Mouse (Mus musculus): ENCODE measurements around the gene Tspan2.
A peak's percentile ranks its signal among the peaks of the same experiment; 100 is the strongest.

The Tspan2 gene

GRCm38 (mm10) chr3:102733936-102734312 lies 405 bp upstream of the Tspan2 start:
- no peak for DNase-seq (ENCODE audit: low read depth, low spot score)

GRCm38 (mm10) chr3:102735031-102735558 lies 766 bp downstream of the Tspan2 start:
- DNase-seq (ENCODE audit: low read depth, low spot score) = peak; percentile 58

DNA sequence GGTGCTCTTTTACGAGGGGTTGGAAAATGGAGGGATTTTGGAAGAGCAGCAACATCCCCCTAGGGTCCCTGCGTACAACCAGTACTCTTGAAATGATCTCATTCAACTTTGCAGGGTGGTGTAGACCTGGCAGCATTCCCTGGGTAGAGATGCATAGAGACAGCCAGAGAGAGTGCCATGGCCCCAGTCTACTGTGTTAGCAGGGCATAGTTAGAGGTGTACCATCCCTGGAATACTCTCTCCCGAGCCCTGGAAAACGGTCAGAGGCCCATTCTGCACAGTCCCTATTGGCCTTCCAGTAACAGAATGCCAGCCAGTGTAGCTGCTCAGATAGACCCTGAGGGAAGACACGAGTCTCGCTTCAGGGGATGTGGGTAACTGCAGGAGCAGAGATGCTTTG lies 1.3 kb downstream of the Tspan2 start:
- no peak for DNase-seq (ENCODE audit: low read depth, low spot score)

DNA sequence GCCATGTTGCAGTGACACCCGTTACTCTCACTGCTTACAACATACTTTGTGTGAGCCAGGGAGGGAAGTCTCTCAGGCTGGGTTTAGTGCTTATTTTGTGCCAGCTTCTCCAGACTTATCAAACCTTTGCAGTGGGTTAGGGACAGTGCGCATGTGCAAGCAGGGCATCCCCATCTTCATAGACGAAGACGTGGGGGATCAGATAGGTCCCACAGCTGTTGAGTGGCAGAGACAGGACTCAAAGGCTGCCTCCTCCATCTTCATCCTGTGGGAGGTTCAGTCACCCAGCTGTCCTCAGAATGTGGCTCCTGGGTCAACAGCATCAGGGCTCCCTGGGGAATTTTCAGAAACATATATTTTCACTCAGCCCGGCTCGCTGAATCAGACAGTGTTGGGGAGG lies 2.1 kb downstream of the Tspan2 start:
- DNase-seq (ENCODE audit: low read depth, low spot score) = no peak

DNA sequence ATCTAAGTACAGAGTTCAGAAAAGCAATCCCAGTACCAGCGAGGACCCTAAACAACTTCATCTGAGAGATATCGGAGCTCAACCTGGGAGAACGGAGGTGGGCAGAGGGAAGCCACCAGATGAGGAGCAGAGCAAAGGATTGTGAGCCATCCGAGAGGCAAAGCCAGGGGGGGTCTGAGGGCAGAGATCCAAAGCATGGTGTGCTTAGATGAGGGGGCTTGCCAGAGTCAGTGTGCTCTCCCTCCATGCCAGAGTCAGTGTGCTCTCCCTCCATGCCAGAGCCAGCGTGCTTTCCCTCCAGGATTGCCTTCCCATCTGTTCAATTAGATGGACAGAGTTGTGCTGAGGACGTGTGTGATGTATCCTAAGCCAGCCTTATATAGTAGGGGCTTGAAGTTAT lies 2.8 kb downstream of the Tspan2 start:
- DNase-seq (ENCODE audit: low read depth, low spot score) = no peak

- peak; percentile 51 for DNase-seq (ENCODE audit: low read depth, low spot score)
Measured at GRCm38 (mm10) chr3:102738161-102738901, 4.0 kb downstream of the Tspan2 start.

- no peak for DNase-seq (ENCODE audit: low read depth, low spot score)
Measured at GRCm38 (mm10) chr3:102738926-102739325, 4.6 kb downstream of the Tspan2 start.

DNA sequence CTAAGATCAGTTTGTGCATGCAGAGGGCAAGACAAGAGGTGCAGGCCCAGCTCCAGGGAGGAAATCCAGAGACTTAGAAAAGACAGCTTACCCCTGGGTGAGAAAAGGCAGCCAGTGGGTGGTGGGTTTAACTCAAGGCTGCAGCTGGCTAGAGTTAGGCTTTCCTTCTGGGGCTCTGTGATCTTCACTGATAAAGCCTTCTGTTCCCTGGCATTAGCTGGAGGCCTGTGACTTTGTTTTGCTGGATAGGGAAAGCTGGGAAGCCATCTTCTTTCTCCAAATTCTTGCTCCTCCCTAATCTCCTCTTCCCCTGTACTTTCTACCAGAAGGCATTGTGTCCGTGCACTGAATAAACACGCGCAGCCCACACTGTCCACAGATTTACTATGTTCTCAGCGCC lies 8.4 kb downstream of the Tspan2 start:
- no peak for DNase-seq (ENCODE audit: low read depth, low spot score)

GRCm38 (mm10) chr3:102743202-102743601 lies 8.9 kb downstream of the Tspan2 start:
- no peak for DNase-seq (ENCODE audit: low read depth, low spot score)

GRCm38 (mm10) chr3:102743781-102744471 lies 9.6 kb downstream of the Tspan2 start:
- DNase-seq (ENCODE audit: low read depth, low spot score) = no peak

GRCm38 (mm10) chr3:102744657-102745056 lies 10.3 kb downstream of the Tspan2 start:
- DNase-seq (ENCODE audit: low read depth, low spot score) = no peak

- no peak for DNase-seq (ENCODE audit: low read depth, low spot score)
Measured at GRCm38 (mm10) chr3:102746174-102746573, 11.8 kb downstream of the Tspan2 start.

DNA sequence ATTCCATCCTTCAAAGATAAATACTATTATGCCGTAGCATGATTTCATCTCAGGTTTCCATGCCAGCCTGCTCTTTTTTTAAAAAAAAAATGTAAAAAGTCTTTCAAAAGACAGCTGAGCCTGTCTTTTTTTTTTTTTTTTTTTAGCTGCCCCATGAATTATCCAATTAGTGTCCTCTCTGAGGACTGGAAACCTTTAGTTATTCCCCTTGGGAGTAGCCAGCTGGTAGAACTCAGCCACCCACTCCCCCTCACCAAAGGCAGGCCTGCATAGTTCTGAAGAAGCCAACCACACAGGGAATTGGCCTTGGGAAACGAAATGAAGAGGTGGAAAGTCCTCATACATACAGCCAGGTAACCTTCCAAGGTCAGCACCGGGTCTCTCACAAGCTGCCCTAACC lies 13.7 kb downstream of the Tspan2 start:
- DNase-seq (ENCODE audit: low read depth, low spot score) = no peak

- peak; percentile 31 for DNase-seq (ENCODE audit: low read depth, low spot score)
Measured at GRCm38 (mm10) chr3:102748686-102749085, 14.4 kb downstream of the Tspan2 start.

GRCm38 (mm10) chr3:102751136-102751535 lies 16.8 kb downstream of the Tspan2 start:
- DNase-seq (ENCODE audit: low read depth, low spot score) = no peak

DNA sequence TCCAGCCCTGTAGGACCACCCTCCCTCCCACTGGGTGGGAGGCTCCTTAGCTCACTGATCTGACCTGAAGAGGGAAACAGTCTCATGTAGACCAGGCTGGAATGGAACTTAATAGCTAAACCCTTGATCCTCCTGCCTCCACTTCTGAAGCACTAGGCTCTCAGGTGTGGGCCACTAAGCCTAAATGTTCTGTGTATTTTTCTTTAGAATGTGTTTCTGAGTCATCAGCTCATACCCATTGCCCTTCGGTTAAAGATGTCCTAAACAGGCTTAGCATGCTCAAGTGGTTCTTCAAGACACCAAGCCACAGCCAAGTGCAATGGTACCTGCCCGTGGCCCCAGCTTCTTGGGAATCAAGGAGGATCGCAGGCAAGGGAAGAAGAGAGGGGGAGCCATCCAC lies 17.2 kb downstream of the Tspan2 start:
- no peak for DNase-seq (ENCODE audit: low read depth, low spot score)

GRCm38 (mm10) chr3:102752053-102752452 lies 17.7 kb downstream of the Tspan2 start:
- DNase-seq (ENCODE audit: low read depth, low spot score) = no peak

- no peak for DNase-seq (ENCODE audit: low read depth, low spot score)
Measured at GRCm38 (mm10) chr3:102752457-102752856, 18.1 kb downstream of the Tspan2 start.

- peak; percentile 75 for DNase-seq (ENCODE audit: low read depth, low spot score)
Measured at GRCm38 (mm10) chr3:102755801-102756200, 21.5 kb downstream of the Tspan2 start.

DNA sequence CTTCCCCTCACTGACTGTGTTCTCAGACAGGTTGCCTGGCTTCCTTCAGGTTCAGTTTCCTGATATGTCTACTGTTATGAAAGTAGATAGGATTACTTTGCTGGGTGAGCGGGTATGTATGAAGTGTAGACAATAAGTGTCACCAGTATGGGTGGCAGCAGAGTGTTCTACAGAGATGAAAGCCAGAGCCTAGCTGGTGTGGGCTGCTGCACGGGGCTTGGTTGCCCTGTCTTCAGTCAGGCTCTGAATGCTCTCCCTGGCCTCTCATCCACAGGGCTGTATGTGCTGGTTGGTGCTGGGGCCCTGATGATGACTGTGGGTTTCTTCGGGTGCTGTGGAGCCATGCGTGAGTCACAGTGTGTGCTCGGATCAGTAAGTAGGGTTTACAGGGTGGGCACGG lies 22.7 kb downstream of the Tspan2 start:
- no peak for DNase-seq (ENCODE audit: low read depth, low spot score)

DNA sequence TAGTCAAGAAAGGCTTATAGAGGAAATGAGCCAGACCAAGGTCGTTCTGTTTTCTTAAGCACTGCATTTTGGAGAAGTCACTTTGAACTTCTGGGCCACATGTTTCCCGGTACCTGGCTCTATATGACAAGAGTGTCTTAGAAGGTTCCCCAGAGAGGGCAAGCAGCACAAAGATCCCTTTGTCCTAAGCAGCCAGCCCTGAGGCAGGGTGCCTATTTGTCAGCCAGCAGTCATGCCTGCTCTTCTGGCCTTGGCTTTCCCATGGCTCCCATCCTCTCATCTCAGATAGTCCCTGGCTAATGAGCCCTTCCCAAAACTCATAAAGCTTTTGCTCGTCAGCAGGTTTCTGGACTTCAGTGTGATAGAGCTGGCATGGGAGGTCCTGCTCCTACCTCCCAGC lies 25.9 kb downstream of the Tspan2 start:
- no peak for DNase-seq (ENCODE audit: low read depth, low spot score)

DNA sequence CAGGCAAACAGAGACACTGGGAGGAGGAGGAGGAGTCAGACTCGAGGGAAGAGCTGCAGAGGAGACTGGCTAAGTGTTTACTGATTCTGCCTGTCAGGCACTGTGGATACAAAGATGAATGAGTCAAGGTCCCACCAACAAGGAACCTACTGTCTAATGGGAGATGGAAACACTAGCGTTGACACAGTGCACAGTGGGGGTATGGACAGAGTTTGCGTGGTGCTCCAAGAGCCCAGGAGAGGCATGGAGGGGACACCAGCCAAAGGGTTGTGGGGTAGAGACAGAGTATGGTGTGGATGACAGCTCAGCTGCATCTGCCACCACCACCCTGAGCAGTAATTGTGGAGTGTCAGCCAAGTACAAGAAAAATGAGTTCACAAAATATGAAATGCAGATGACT lies 28.1 kb downstream of the Tspan2 start:
- DNase-seq (ENCODE audit: low read depth, low spot score) = no peak

All from CD4-positive helper T cell, adult 2 months (primary cell).